Mouse (Mus musculus): ENCODE data around the gene Olfr1124. TPM values are rescaled to one million over a fixed set of nuclear protein-coding genes. Genes with fewer than 3 reads are reported as not detected.
A peak's percentile ranks its signal among the peaks of the same experiment; 100 is the strongest.
"Not testable (repeated sequence)": the region's sequence is repeated elsewhere in the genome, so short reads cannot be mapped to it uniquely, and the experiment has no call there.

The Olfr1124 gene
- total RNA-seq (2014; rRNA removed): not detected in 2 replicates
- 0.08 TPM in 1 of 2 replicates, not detected in the other for polyA plus RNA-seq (2015; fragmentation: Nextera tagmentation; extraction: Ambion mirVana)

DNA sequence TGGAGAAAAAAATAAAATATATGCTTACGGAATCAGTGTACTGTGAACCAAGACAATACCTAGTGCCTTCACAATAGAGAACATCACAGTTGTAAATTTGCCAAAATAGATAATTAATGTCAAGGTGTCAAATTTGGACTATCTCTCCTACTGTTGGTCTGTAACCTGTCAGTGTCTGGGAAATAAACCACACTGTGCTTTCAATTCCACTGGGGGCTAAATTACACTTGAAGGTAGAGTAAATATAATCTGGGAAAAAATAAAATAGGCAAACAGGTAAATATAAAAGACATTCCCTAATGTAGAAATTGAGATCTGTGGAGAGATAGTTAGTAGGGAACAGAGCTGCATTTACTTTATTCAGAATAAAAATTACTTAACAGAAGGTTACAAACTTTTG is at the start of gene Olfr1124:
TSS of gene Olfr1124 (plus strand) at position 301 of the 400 bp plus-strand sequence.
- H3K4me2 ChIP-seq (ENCODE audit: low read depth, low read length): no peak within 1 kb of the TSS
- H3K4me3 ChIP-seq (ENCODE audit: low read length): no peak within 1 kb of the TSS
- no peaks in the 10 kb centered on the region for H3K36me3 ChIP-seq (ENCODE audit: insufficient read depth, low read length)
- WGBS: 90% methylated on average over 1 of the region's 1 CpGs
- no peak within 1 kb of the TSS for H3K9ac ChIP-seq (replicated peaks; ENCODE audit: low read length)
- no peaks in the 10 kb centered on the region for H3K27me3 ChIP-seq (ENCODE audit: insufficient read depth, low read length)
- no peak within 1 kb of the TSS for H3K27ac ChIP-seq
- no peaks in the 10 kb centered on the region for H3K9me3 ChIP-seq (ENCODE audit: low read length)
- ATAC-seq (no peak), DNase-seq (ENCODE audit: low spot score) (no peak)
- no peaks in the 10 kb centered on the region for H3K4me1 ChIP-seq (ENCODE audit: insufficient read depth, low read length)
- TF ChIP-seq CTCF (IDR thresholded peaks at IDR 0.05; ENCODE audit: low read depth): no peak

DNA sequence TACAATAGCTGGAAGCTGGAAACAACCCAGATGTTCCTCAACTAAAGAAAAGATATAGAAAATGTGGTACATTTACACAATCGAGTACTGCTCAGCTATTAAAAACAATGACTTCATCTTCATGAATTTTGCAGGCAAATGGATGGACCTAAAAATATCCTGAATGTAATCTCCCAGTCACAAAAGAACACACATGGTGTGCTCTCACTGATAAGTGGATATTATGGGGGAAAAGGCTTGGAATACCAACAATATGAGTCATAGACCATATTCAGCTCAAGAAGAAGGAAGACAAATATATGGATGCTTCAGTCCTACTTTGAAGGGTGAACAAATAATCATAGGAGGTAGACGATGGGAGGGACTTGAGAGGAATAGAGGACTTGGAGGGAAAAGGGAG is 46.1 kb upstream of the Olfr1124 start:
- Histone ChIP-seq H3K4me2 (ENCODE audit: low read depth, low read length) (no peak overlapping the region), H3K27ac (no peak overlapping the region), H3K4me1 (ENCODE audit: insufficient read depth, low read length) (no peaks in the 10 kb centered on the region), H3K9me3 (ENCODE audit: low read length) (no peaks in the 10 kb centered on the region), H3K27me3 (ENCODE audit: insufficient read depth, low read length) (no peaks in the 10 kb centered on the region), H3K36me3 (ENCODE audit: insufficient read depth, low read length) (no peaks in the 10 kb centered on the region), H3K4me3 (ENCODE audit: low read length) (no peak overlapping the region), H3K9ac (replicated peaks; ENCODE audit: low read length) (no peak overlapping the region)
- TF ChIP-seq CTCF (IDR thresholded peaks at IDR 0.05; ENCODE audit: low read depth): no peak
- ATAC-seq (no peak), DNase-seq (ENCODE audit: low spot score) (no peak)
- WGBS: 94% methylated on average over 2 of the region's 2 CpGs

DNA sequence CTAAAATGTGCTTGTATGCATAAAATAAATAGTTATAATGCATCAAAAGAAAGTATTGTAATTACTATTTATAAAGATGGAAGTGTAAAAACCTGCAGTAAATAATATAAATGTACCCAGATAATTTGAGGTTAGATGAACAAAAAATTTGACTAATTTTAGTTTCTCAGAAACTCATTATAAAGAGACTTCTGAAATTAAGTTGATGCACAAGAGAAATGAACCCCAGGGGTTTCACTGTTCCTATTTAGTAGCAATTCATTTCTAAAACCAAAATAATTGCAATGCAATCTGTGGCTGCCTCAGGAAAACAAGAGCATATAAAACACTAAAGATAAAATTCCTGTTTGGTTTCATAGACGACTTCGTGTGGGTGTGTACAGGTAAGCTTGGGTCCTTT is 44.5 kb upstream of the Olfr1124 start, which contains the start of gene Olfr1122:
TSS of gene Olfr1122 (plus strand) at position 301 of the 400 bp plus-strand sequence.
- Histone ChIP-seq H3K36me3 (ENCODE audit: insufficient read depth, low read length) (no peaks in the 10 kb centered on the region), H3K9me3 (ENCODE audit: low read length) (no peaks in the 10 kb centered on the region), H3K27me3 (ENCODE audit: insufficient read depth, low read length) (no peaks in the 10 kb centered on the region), H3K27ac (no peak within 1 kb of the TSS), H3K9ac (replicated peaks; ENCODE audit: low read length) (no peak within 1 kb of the TSS), H3K4me3 (ENCODE audit: low read length) (no peak within 1 kb of the TSS), H3K4me1 (ENCODE audit: insufficient read depth, low read length) (no peaks in the 10 kb centered on the region), H3K4me2 (ENCODE audit: low read depth, low read length) (no peak within 1 kb of the TSS)
- DNase-seq (ENCODE audit: low spot score): no peak
- no peak for ATAC-seq
- WGBS: 92% methylated on average over 2 of the region's 2 CpGs
- TF ChIP-seq CTCF (IDR thresholded peaks at IDR 0.05; ENCODE audit: low read depth): no peak

DNA sequence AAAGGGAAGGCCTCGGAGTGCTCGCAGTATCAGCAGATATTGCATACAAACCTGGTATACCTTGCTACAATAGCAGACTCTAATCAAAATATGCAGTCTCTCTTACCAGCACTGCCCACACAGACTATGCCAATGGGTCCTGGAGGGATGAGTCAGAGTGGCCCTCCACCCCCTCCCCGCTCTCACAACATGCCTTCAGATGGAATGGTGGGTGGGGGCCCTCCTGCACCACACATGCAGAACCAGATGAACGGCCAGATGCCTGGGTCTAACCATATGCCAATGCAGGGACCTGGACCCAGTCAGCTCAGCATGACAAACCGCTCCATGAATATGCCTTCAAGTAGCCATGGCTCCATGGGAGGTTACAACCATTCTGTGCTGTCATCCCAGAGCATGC is 36.5 kb upstream of the Olfr1124 start:
- ATAC-seq; H3K27me3 ChIP-seq (ENCODE audit: insufficient read depth, low read length): not testable (repeated sequence)

DNA sequence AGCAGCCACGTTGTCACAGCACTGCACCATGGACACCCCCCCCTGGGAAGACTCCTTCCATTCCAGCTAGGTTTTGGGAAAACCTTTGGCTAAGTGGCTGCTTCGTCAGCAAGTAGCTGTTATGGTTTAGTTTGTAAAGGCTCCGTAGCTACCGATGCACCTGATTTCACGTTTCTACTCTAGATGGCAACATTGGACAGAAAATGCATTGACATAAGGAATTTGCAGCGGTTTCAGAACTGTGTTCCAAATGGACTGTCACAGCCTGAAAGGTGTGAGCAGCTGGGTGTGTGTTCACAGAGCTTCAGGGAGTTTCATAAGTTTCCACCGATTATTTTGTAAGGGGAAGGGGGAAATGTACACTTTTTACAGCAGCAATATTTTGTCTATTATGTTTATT is 35.4 kb upstream of the Olfr1124 start:
- not testable (repeated sequence) for H3K9ac ChIP-seq (replicated peaks; ENCODE audit: low read length); H3K9me3 ChIP-seq (ENCODE audit: low read length); H3K4me3 ChIP-seq (ENCODE audit: low read length); H3K27ac ChIP-seq; H3K27me3 ChIP-seq (ENCODE audit: insufficient read depth, low read length); H3K36me3 ChIP-seq (ENCODE audit: insufficient read depth, low read length); H3K4me1 ChIP-seq (ENCODE audit: insufficient read depth, low read length); H3K4me2 ChIP-seq (ENCODE audit: low read depth, low read length)
- DNase-seq (ENCODE audit: low spot score) (peak; percentile 56), ATAC-seq (0 out of 2 replicates have a peak, but pooled peaks have one; percentile 7)
- TF ChIP-seq CTCF (IDR thresholded peaks at IDR 0.05; ENCODE audit: low read depth): peak; percentile 39; the same call in 1 of the 2 replicates
- WGBS: 77% methylated on average over 7 of the region's 7 CpGs

More for the DNA sequence above, 36.5 kb upstream of the Olfr1124 start:
- 89% methylated on average over 5 of the region's 5 CpGs for WGBS
- not testable (repeated sequence) for H3K9ac ChIP-seq (replicated peaks; ENCODE audit: low read length); H3K4me3 ChIP-seq (ENCODE audit: low read length); H3K4me2 ChIP-seq (ENCODE audit: low read depth, low read length); DNase-seq (ENCODE audit: low spot score); H3K4me1 ChIP-seq (ENCODE audit: insufficient read depth, low read length); H3K36me3 ChIP-seq (ENCODE audit: insufficient read depth, low read length); H3K9me3 ChIP-seq (ENCODE audit: low read length); H3K27ac ChIP-seq

DNA sequence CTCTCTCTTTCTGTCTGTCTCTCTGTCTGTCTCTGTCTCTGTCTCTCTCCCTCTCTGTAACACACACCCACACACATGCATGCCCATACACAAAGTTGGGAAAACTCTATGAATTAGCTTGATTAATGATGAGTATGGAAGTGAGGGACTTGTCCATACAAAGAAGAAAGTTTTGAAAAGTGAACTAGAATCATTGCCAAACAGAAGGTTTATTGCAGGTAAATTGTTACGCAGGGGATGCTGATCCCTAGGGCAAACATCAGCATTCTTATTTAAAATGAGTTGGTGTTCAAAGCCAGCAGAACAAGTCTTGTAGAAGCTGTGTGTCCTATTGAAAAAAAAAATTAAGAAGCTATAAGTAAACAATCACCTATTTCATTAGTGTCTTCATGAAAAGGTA is 13.7 kb upstream of the Olfr1124 start, which contains the start of gene Olfr1123:
TSS of gene Olfr1123 (plus strand) at position 301 of the 400 bp plus-strand sequence.
- H3K9ac ChIP-seq (replicated peaks; ENCODE audit: low read length): no peak within 1 kb of the TSS
- no peaks in the 10 kb centered on the region for H3K36me3 ChIP-seq (ENCODE audit: insufficient read depth, low read length)
- no peak for TF ChIP-seq CTCF (IDR thresholded peaks at IDR 0.05; ENCODE audit: low read depth)
- DNase-seq (ENCODE audit: low spot score) (no peak), ATAC-seq (no peak)
- H3K27ac ChIP-seq: no peak within 1 kb of the TSS
- H3K4me1 ChIP-seq (ENCODE audit: insufficient read depth, low read length): no peaks in the 10 kb centered on the region
- H3K4me2 ChIP-seq (ENCODE audit: low read depth, low read length): no peak within 1 kb of the TSS
- H3K4me3 ChIP-seq (ENCODE audit: low read length): no peak within 1 kb of the TSS
- H3K9me3 ChIP-seq (ENCODE audit: low read length): no peaks in the 10 kb centered on the region
- WGBS: 86% methylated on average over 1 of the region's 1 CpGs
- no peaks in the 10 kb centered on the region for H3K27me3 ChIP-seq (ENCODE audit: insufficient read depth, low read length)

DNA sequence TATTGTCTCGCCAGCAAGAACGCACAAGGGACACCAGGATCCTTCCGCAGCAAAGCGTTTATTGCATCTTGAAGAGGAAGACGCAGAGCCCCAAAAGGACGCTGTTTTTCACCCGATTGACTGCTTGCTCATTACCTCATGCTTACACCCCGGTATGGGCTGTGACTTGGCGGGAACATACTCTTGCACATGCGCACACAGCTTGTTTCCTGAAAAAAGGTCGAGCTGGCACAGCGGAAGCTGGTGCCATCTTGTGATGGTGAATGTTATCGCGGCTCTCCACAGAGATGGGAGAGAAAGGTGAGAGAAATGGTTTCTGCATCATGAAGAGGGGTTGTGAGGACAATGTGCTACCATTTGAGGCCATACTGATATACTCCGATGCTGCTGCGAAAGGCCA is 7.7 kb downstream of the Olfr1124 start:
- Histone ChIP-seq H3K4me2 (ENCODE audit: low read depth, low read length) (no peak overlapping the region), H3K4me1 (ENCODE audit: insufficient read depth, low read length) (no peaks in the 10 kb centered on the region), H3K4me3 (ENCODE audit: low read length) (no peak overlapping the region), H3K9ac (replicated peaks; ENCODE audit: low read length) (no peak overlapping the region), H3K9me3 (ENCODE audit: low read length) (no peaks in the 10 kb centered on the region), H3K27me3 (ENCODE audit: insufficient read depth, low read length) (no peaks in the 10 kb centered on the region), H3K27ac (no peak overlapping the region), H3K36me3 (ENCODE audit: insufficient read depth, low read length) (no peaks in the 10 kb centered on the region)
- WGBS: 92% methylated on average over 16 of the region's 16 CpGs
- no peak for ATAC-seq
- TF ChIP-seq CTCF (IDR thresholded peaks at IDR 0.05; ENCODE audit: low read depth): no peak
- DNase-seq (ENCODE audit: low spot score): no peak
